Mouse (Mus musculus) liver, embryonic 14.5 days (tissue): ENCODE data around the gene Zfp398. TPM values are rescaled to one million over a fixed set of nuclear protein-coding genes. Genes with fewer than 3 reads are reported as not detected.

Experiments used
- ATAC-seq: fragments of 200-750 bp; cut with Nextera tagmentation; 2 replicates; pipeline ENCODE4 v1.8.0; 2017; ENCODE audit warnings: moderate number of reproducible peaks, mild to moderate bottlenecking, moderate library complexity; ENCODE audit not compliant: insufficient read depth
- DNase-seq, 3 experiments: peaks; one replicate each; pipeline ENCODE4 v3.0.0-alpha.2; 2012 to 2013; ENCODE audit warnings: low read depth in 3 of 3, low spot score in 3 of 3
- H3K27ac ChIP-seq: fragments of 300-500 bp; sonication (generic); 2 replicates; pipeline ENCODE4 v1.5.1; 2014; ENCODE audit warnings: moderate library complexity, mild to moderate bottlenecking, control low read depth, inconsistent platforms
- H3K27me3 ChIP-seq: fragments of 300-500 bp; sonication (generic); 2 replicates; pipeline ENCODE4 v1.6.1; 2014; ENCODE audit warnings: mild to moderate bottlenecking, low read length, moderate library complexity; ENCODE audit not compliant: control insufficient read depth, insufficient read depth
- H3K36me3 ChIP-seq: fragments of 300-500 bp; sonication (generic); replicated peaks from 2 replicates; pipeline ENCODE4 v1.6.1; 2014; ENCODE audit warnings: low read depth; ENCODE audit not compliant: control insufficient read depth, insufficient read depth
- H3K4me1 ChIP-seq, 2 experiments: fragments of 200-500 bp in 1 of 2; fragments of 300-500 bp in 1 of 2; sonication (generic) in 1 of 2; replicated peaks; 2 replicates each; pipeline ENCODE4 v1.6.1; 2012 to 2014; ENCODE audit warnings: antibody characterized with exemption in 1 of 2, inconsistent platforms in 1 of 2, low read length in 1 of 2; ENCODE audit not compliant: control insufficient read depth in 2 of 2, insufficient read depth in 2 of 2
- H3K4me2 ChIP-seq: fragments of 300-500 bp; sonication (generic); 2 replicates; pipeline ENCODE4 v1.6.1; 2014; ENCODE audit warnings: low read depth, mild to moderate bottlenecking, control low read depth, moderate library complexity
- H3K4me3 ChIP-seq, 2 experiments: fragments of 200-500 bp in 1 of 2; fragments of 300-500 bp in 1 of 2; sonication (generic) in 1 of 2; 2 replicates each; pipeline ENCODE4 v1.5.1; 2012 to 2014; ENCODE audit warnings: low read depth in 2 of 2, low read length in 2 of 2, mild to moderate bottlenecking in 2 of 2, control low read depth in 1 of 2, inconsistent platforms in 1 of 2, moderate library complexity in 1 of 2; ENCODE audit not compliant: insufficient read depth in 1 of 2
- H3K9ac ChIP-seq: fragments of 300-500 bp; sonication (generic); replicated peaks from 2 replicates; pipeline ENCODE4 v1.6.1; 2014; ENCODE audit warnings: mild to moderate bottlenecking, control low read depth, moderate library complexity
- H3K9me3 ChIP-seq: fragments of 300-500 bp; sonication (generic); 2 replicates; pipeline ENCODE4 v1.6.1; 2016; ENCODE audit warnings: low read length, mixed read lengths; ENCODE audit not compliant: control insufficient read depth
- CTCF ChIP-seq: IDR thresholded peaks from 2 replicates; pipeline ENCODE4 v1.5.1; 2016; ENCODE audit warnings: antibody characterized with exemption, low read depth, control low read depth
- EP300 ChIP-seq: IDR thresholded peaks from 2 replicates; pipeline ENCODE4 v1.6.1; 2016; ENCODE audit warnings: antibody characterized with exemption, low read depth
- WGBS: fragments of 180-500 bp; shearing (Covaris S2); extraction: QIAGEN DNeasy Blood & Tissue Kit; methylation state at CpG from one replicate; pipeline ENCODE4 v1.1.7; 2014; ENCODE audit not compliant: insufficient replicate concordance; 5-methylcytosine and 5-hydroxymethylcytosine counted together
- polyA plus RNA-seq, 2 experiments: library from polyadenylated mRNA; depleted of rRNA in 1 of 2; stranded (reverse) in 1 of 2; unstranded in 1 of 2; fragments of >200 nt; fragmentation: Nextera tagmentation in 1 of 2; extraction: Ambion mirVana in 1 of 2; gene quantifications; 2 replicates each; pipeline versions ENCODE4 v1.2.1 to v1.2.3; 2012 to 2014

The Zfp398 gene
- polyA plus RNA-seq, 2 experiments: 1.2 to 1.7 TPM

DNA sequence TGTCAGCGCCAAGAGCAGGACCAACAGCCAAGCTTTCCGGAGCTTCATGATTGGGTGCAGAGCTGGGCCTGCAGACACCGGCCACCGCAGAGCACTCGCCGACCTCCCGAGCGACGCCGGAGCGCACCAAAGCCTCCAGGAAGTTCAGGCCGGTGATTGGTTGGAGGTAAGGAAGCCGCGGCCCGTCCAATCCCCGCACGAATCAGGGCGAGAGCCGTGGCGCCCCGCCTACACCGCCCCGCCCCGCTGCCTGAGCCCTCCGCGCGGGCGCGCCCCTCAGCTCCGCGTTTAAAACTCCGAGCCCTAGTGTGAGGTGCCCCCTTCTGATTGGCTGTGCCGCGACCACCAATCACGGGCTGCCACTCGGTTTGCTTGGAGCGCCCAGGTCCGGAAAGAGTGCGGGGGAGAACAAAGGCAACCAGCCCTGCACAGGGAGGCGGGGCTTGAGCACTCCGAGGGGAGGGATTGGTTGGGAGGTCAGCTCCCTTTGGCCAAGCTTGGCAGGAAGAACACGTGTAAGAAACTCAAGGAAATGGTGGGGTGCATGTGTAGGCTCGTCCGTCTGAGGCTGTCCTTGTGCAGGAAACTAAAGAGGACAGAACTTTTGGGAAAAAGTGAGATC is 22.1 kb upstream of the Zfp398 start, which contains the start of gene Pdia4:
Pdia4 (minus strand) TSS at position 174 of the 622 bp plus-strand sequence.
- no peaks in the 10 kb centered on the region for H3K36me3 ChIP-seq
- TF ChIP-seq EP300 (no peak), CTCF (no peak)
- under 1% methylated on average over 41 of the region's 44 CpGs for WGBS
- peak within 1 kb of the TSS; percentile 63 to 94 for H3K4me3 ChIP-seq
- peak within 1 kb of the TSS; percentile 79 for H3K27ac ChIP-seq
- no peaks in the 10 kb centered on the region for H3K9me3 ChIP-seq
- DNase-seq (peak; percentile 91 to 94 (median 93)), ATAC-seq (peak; percentile 96)
- H3K27me3 ChIP-seq: no peaks in the 10 kb centered on the region
- peak within 1 kb of the TSS; percentile 90 for H3K9ac ChIP-seq
- peaks cover 12 to 19% of the 10 kb centered on the region in 2 experiments for H3K4me1 ChIP-seq
- H3K4me2 ChIP-seq: peak within 1 kb of the TSS; percentile 79

GRCm38 (mm10) chr6:47816151-47816550 is 19.3 kb upstream of the Zfp398 start:
- no peaks in the 10 kb centered on the region for H3K36me3 ChIP-seq
- WGBS: 77% methylated on average over 1 of the region's 1 CpGs
- H3K4me3 ChIP-seq: no peak overlapping the region
- H3K4me2 ChIP-seq: no peak overlapping the region
- H3K9me3 ChIP-seq: no peaks in the 10 kb centered on the region
- no peak for TF ChIP-seq EP300
- TF ChIP-seq CTCF: no peak
- no peak overlapping the region for H3K9ac ChIP-seq
- ATAC-seq (no peak), DNase-seq (no peak)
- peaks cover 11 to 12% of the 10 kb centered on the region in 2 experiments for H3K4me1 ChIP-seq
- H3K27me3 ChIP-seq: no peaks in the 10 kb centered on the region
- no peak overlapping the region for H3K27ac ChIP-seq

- no peak overlapping the region for H3K4me3 ChIP-seq
- WGBS: 70% methylated on average over 8 of the region's 8 CpGs
- H3K27me3 ChIP-seq: no peaks in the 10 kb centered on the region
- H3K9me3 ChIP-seq: no peaks in the 10 kb centered on the region
- H3K9ac ChIP-seq: no peak overlapping the region
- H3K4me1 ChIP-seq: peaks cover 2 to 4% of the 10 kb centered on the region in 2 experiments; a peak in 2 of 4 replicates
- ATAC-seq (no peak), DNase-seq (no peak)
- no peaks in the 10 kb centered on the region for H3K36me3 ChIP-seq
- H3K4me2 ChIP-seq: no peak overlapping the region
- TF ChIP-seq EP300 (no peak), CTCF (no peak)
- no peak overlapping the region for H3K27ac ChIP-seq
These were observed 16.7 kb upstream of the Zfp398 start for GRCm38 (mm10) chr6:47818721-47819120.

GRCm38 (mm10) chr6:47819626-47820325 is 15.7 kb upstream of the Zfp398 start:
- Histone ChIP-seq H3K27me3 (no peaks in the 10 kb centered on the region), H3K27ac (no peak overlapping the region), H3K36me3 (no peaks in the 10 kb centered on the region), H3K4me1 (no peaks in the 10 kb centered on the region; a peak in 1 of 4 replicates), H3K4me2 (no peak overlapping the region), H3K9ac (no peak overlapping the region), H3K4me3 (no peak overlapping the region), H3K9me3 (no peaks in the 10 kb centered on the region)
- WGBS: 83% methylated on average over 23 of the region's 23 CpGs
- ATAC-seq (no peak), DNase-seq (no peak)
- TF ChIP-seq EP300 (no peak), CTCF (no peak)

DNA sequence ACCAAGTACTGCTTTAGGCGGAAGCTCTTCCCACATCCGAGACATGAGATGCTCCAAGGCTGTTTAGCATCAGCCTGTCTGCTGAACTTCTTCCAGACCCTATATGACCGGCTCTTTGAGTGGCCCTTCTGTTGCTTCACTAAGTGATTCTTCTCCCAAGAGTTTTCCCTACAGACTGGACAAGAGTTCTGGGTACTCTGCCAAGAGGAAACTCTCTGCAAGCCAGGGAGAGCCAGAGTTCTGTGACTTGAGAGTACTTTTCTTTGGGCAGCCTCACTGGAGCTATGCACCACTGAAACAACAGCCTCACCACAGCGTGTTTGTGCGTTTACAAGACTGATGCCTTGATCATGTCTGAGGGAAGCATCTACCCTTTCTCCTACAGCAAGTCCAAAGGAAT is 14.2 kb upstream of the Zfp398 start:
- H3K27me3 ChIP-seq: no peaks in the 10 kb centered on the region
- DNase-seq: no peak
- no peak overlapping the region for H3K9ac ChIP-seq
- no peak for TF ChIP-seq CTCF
- TF ChIP-seq EP300: no peak
- H3K27ac ChIP-seq: no peak overlapping the region
- H3K4me2 ChIP-seq: no peak overlapping the region
- ATAC-seq: no peak
- H3K4me1 ChIP-seq: no peaks in the 10 kb centered on the region
- H3K4me3 ChIP-seq: no peak overlapping the region
- no peaks in the 10 kb centered on the region for H3K36me3 ChIP-seq
- 74% methylated on average over 5 of the region's 5 CpGs for WGBS
- no peaks in the 10 kb centered on the region for H3K9me3 ChIP-seq
